Mouse (Mus musculus): Measurements from ENCODE around the gene Mfap3l. TPM values are rescaled to one million over a fixed set of nuclear protein-coding genes. Genes with fewer than 3 reads are reported as not detected.

Mfap3l gene
- polyA plus RNA-seq, 1 experiment from 2014 or later, result 2.4 TPM

Other genes starting within 250 kb of the Mfap3l start
- gene Gm10283, start 129.6 kb upstream of the Mfap3l start, polyA plus RNA-seq (2015; fragmentation: Nextera tagmentation; extraction: Ambion mirVana), result not detected in 2 replicates
- gene Aadat, start 126.9 kb upstream of the Mfap3l start, polyA plus RNA-seq (2015; fragmentation: Nextera tagmentation; extraction: Ambion mirVana), result 0.89 and 1.1 TPM in 2 replicates

Data from hindbrain, embryonic 13.5 days (tissue).